Mouse (Mus musculus): ENCODE results near the gene Rnase13.

Rnase13 gene

DNA sequence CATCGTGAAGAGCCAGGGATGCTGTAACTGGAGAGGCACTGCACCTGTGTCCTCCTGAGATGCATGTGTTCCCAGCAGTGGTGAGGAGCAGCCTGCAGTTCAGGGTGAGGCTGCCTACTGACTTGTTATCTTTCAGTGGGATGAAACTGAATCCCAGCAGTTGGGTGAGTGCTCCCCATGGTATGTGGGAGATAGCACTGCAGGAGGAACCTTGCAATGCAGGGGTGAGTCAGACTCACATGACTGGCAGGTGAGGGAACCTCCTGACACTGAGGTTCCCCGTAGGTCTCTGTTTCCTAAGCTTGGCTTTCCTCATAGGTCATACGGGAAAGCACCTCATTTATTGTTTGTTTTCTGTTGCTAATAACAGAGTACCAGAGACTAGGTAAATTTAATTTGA, 45.1 kb downstream of the Rnase13 start:
- DNase-seq (ENCODE audit: low read depth, low spot score), result no peak

- no peak for DNase-seq (ENCODE audit: low read depth, low spot score)
Measured at GRCm38 (mm10) chr14:51871741-51872140, 50.8 kb downstream of the Rnase13 start.
